Mouse (Mus musculus): Measurements from ENCODE around the gene Tnfrsf25. TPM values are rescaled to one million over a fixed set of nuclear protein-coding genes. Genes with fewer than 3 reads are reported as not detected.

Gene Tnfrsf25
- polyA plus RNA-seq, 1 experiment from 2014 or later, result 0.53 TPM

Other genes starting within 250 kb of the Tnfrsf25 start
- 81.1 and 82.4 TPM in 2 replicates for gene Dnajc11, start 182.2 kb upstream of the Tnfrsf25 start, polyA plus RNA-seq (2015; fragmentation: Nextera tagmentation; extraction: Ambion mirVana)
- 41.4 and 41.6 TPM in 2 replicates for gene Thap3, start 126.9 kb upstream of the Tnfrsf25 start, polyA plus RNA-seq (2015; fragmentation: Nextera tagmentation; extraction: Ambion mirVana)
- gene Phf13, start 119.7 kb upstream of the Tnfrsf25 start, polyA plus RNA-seq (2015; fragmentation: Nextera tagmentation; extraction: Ambion mirVana), result 19.5 and 21.8 TPM in 2 replicates
- 3.0 and 3.5 TPM in 2 replicates for gene Klhl21, start 107.1 kb upstream of the Tnfrsf25 start, polyA plus RNA-seq (2015; fragmentation: Nextera tagmentation; extraction: Ambion mirVana)
- gene Zbtb48, start 88.3 kb upstream of the Tnfrsf25 start, polyA plus RNA-seq (2015; fragmentation: Nextera tagmentation; extraction: Ambion mirVana), result 18.0 and 21.5 TPM in 2 replicates
- gene Tas1r1, start 77.4 kb upstream of the Tnfrsf25 start, polyA plus RNA-seq (2015; fragmentation: Nextera tagmentation; extraction: Ambion mirVana), result 1.5 TPM in 2 replicates
- 26.4 and 27.9 TPM in 2 replicates for gene Nol9, start 76.6 kb upstream of the Tnfrsf25 start, polyA plus RNA-seq (2015; fragmentation: Nextera tagmentation; extraction: Ambion mirVana)
- 9.3 and 10.9 TPM in 2 replicates for gene Plekhg5, start 43.4 kb upstream of the Tnfrsf25 start, polyA plus RNA-seq (2015; fragmentation: Nextera tagmentation; extraction: Ambion mirVana)
- gene Espn, start 36.4 kb downstream of the Tnfrsf25 start, polyA plus RNA-seq (2015; fragmentation: Nextera tagmentation; extraction: Ambion mirVana), result 0.09 and 0.10 TPM in 2 replicates
- not detected in 2 replicates for gene Hes2, start 42.9 kb downstream of the Tnfrsf25 start, polyA plus RNA-seq (2015; fragmentation: Nextera tagmentation; extraction: Ambion mirVana)
- 210 and 219 TPM in 2 replicates for gene Acot7, start 62.2 kb downstream of the Tnfrsf25 start, polyA plus RNA-seq (2015; fragmentation: Nextera tagmentation; extraction: Ambion mirVana)
- gene Gpr153, start 158.3 kb downstream of the Tnfrsf25 start, polyA plus RNA-seq (2015; fragmentation: Nextera tagmentation; extraction: Ambion mirVana), result 5.7 and 6.3 TPM in 2 replicates
- gene Hes3, start 175.7 kb downstream of the Tnfrsf25 start, polyA plus RNA-seq (2015; fragmentation: Nextera tagmentation; extraction: Ambion mirVana), result 0.09 and 0.13 TPM in 2 replicates
- gene Icmt, start 181.3 kb downstream of the Tnfrsf25 start, polyA plus RNA-seq (2015; fragmentation: Nextera tagmentation; extraction: Ambion mirVana), result 17.6 and 18.6 TPM in 2 replicates
- gene Rnf207, start 203.1 kb downstream of the Tnfrsf25 start, polyA plus RNA-seq (2015; fragmentation: Nextera tagmentation; extraction: Ambion mirVana), result 1.8 and 2.9 TPM in 2 replicates
- gene Rpl22, start 209.8 kb downstream of the Tnfrsf25 start, polyA plus RNA-seq (2015; fragmentation: Nextera tagmentation; extraction: Ambion mirVana), result 216 and 221 TPM in 2 replicates
- gene Chd5, start 222.7 kb downstream of the Tnfrsf25 start, polyA plus RNA-seq (2015; fragmentation: Nextera tagmentation; extraction: Ambion mirVana), result 35.5 and 39.3 TPM in 2 replicates